Mouse (Mus musculus) adrenal gland, adult 2 months (tissue): ENCODE data around the gene Zic5. TPM values are rescaled to one million over a fixed set of nuclear protein-coding genes. Genes with fewer than 3 reads are reported as not detected.
A peak's percentile ranks its signal among the peaks of the same experiment; 100 is the strongest.

Experiments
- DNase-seq: peaks from one replicate; pipeline ENCODE4 v3.0.0; 2021
- polyA plus RNA-seq: library from polyadenylated mRNA; depleted of rRNA; stranded (reverse); fragments of >200 nt; gene quantifications from 2 replicates; pipeline ENCODE4 v1.2.3, GENCODE M21; 2012
- total RNA-seq, 2 experiments: library from RNA; stranded (reverse); gene quantifications; 2 replicates each; pipeline ENCODE4 v1.2.3; 2021

Zic5 gene
- total and polyA plus RNA-seq, 3 experiments = 0.02 TPM; not detected in 2

GRCm38 (mm10) chr14:122479461-122480109, 14.1 kb upstream of the Zic5 start:
- no peak for DNase-seq

- no peak for DNase-seq
Observed at GRCm38 (mm10) chr14:122478574-122479011, 13.1 kb upstream of the Zic5 start.

- no peak for DNase-seq
Observed at GRCm38 (mm10) chr14:122477971-122478573, 12.6 kb upstream of the Zic5 start.

GRCm38 (mm10) chr14:122477261-122477671, 11.8 kb upstream of the Zic5 start:
- no peak for DNase-seq

GRCm38 (mm10) chr14:122476822-122477215, 11.3 kb upstream of the Zic5 start:
- no peak for DNase-seq

- peak; percentile 30 for DNase-seq
Observed at GRCm38 (mm10) chr14:122476041-122476821, 10.8 kb upstream of the Zic5 start.

GRCm38 (mm10) chr14:122475557-122476040, 10.1 kb upstream of the Zic5 start:
- DNase-seq = peak; percentile 43

GRCm38 (mm10) chr14:122474891-122475556, 9.5 kb upstream of the Zic5 start, which contains the start of gene Zic2:
TSS of gene Zic2 (plus strand) at chr14:122475435.
- DNase-seq = peak; percentile 60

GRCm38 (mm10) chr14:122474041-122474890, 8.8 kb upstream of the Zic5 start:
- peak; percentile 29 for DNase-seq

GRCm38 (mm10) chr14:122473211-122473751, 7.8 kb upstream of the Zic5 start:
- DNase-seq = no peak

GRCm38 (mm10) chr14:122472647-122473046, 7.2 kb upstream of the Zic5 start:
- no peak for DNase-seq

GRCm38 (mm10) chr14:122472161-122472560, 6.7 kb upstream of the Zic5 start:
- no peak for DNase-seq

GRCm38 (mm10) chr14:122471449-122472085, 6.1 kb upstream of the Zic5 start:
- DNase-seq = no peak

- DNase-seq = no peak
Observed at GRCm38 (mm10) chr14:122468971-122469755, 3.7 kb upstream of the Zic5 start.

GRCm38 (mm10) chr14:122467926-122468841, 2.7 kb upstream of the Zic5 start:
- DNase-seq = no peak

GRCm38 (mm10) chr14:122466756-122467362, 1.4 kb upstream of the Zic5 start:
- no peak for DNase-seq

- no peak for DNase-seq
Observed at GRCm38 (mm10) chr14:122465931-122466490, 534 bp upstream of the Zic5 start.

GRCm38 (mm10) chr14:122464351-122464762, 1.1 kb downstream of the Zic5 start:
- no peak for DNase-seq
